Mouse (Mus musculus): ENCODE data around the gene Rgs6. TPM values are rescaled to one million over a fixed set of nuclear protein-coding genes. Genes with fewer than 3 reads are reported as not detected.

The Rgs6 gene
- total RNA-seq (2017): not detected in 2 replicates

DNA sequence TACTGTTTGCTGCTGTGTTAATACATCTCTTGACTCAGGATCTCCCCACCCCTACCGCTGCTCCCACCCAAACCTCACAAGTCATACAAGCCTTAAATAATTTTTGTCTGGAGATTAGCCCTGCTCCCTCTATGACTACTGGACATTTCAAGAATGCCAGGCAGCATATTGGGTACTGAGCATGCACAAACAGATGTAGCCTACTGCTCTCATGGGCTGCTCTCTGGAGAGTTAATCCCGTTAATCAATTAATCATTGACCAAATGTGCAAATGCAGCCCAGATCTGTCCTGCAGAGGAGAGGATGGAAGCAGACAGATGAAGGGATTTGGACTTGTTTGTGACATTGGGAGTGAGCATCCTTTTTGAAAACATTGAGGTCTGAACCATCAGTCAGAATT, at the start of gene Rgs6:
TSS of gene Rgs6 (plus strand) at position 276 of the 400 bp plus-strand sequence.
- ATAC-seq (ENCODE audit: extremely low read depth, insufficient number of reproducible peaks, low FRiP score, poor library complexity, severe bottlenecking): no peak

GRCm38 (mm10) chr12:82547127-82547526, 41.0 kb upstream of the Rgs6 start:
- no peak for ATAC-seq (ENCODE audit: extremely low read depth, insufficient number of reproducible peaks, low FRiP score, poor library complexity, severe bottlenecking)

DNA sequence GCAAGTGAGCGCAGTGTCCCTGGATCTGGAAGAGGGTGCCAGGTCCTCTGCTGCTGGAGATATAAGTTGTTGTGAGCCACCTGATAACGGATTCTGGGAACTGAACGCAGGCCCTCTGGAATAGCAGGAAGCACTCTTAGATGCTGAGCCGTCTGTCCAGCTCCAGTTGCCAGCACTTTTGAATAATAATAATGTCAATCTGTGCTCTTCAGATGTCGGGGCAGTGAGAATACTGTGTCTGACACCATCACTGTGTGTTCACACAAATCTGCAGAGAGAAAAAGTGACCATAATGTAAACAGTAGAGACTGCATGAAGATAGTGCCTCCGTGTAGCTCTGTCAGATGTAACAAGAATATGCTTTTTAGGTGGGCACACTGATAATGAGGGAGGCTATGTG, 38.9 kb upstream of the Rgs6 start:
- ATAC-seq (ENCODE audit: extremely low read depth, insufficient number of reproducible peaks, low FRiP score, poor library complexity, severe bottlenecking): no peak

DNA sequence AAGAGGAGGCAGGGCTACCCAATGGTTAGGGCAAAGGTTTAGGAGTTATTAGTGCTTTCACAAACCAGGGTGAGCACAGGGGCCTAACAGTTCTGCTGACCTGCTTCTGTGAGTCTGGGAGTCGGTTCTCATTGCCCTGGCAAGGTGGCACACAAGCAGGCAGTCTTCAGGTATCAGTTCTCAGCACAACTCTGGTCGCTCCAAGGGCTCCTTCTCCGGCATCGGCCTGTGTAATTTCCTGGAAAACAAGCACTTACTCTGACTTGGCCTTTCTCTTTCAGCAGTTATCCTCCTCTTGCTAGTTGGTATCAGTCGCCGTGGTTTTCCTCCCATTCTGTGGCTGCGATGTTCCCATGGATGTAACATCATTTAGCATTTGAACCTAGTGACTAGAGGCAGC, 38.0 kb upstream of the Rgs6 start:
- no peak for ATAC-seq (ENCODE audit: extremely low read depth, insufficient number of reproducible peaks, low FRiP score, poor library complexity, severe bottlenecking)

DNA sequence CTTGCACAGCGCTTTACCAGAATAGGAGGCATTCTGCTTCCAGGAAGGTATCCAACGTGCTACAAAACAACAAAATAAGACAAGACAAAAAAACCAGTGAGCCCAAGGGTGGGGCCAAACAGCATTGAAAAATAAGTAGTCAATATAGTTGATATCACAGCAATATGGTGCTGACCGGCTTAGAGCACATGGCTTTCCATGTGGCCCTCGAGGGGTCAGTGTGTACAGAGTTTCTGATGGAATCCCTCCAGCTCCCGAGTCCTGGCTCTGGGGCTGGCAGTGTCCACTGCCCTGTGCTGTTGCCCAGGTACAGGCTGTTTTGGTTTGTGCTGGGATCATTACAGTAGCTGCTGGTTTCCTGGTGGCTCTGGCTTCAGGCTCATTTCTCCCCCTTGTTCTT, 35.7 kb upstream of the Rgs6 start:
- no peak for ATAC-seq (ENCODE audit: extremely low read depth, insufficient number of reproducible peaks, low FRiP score, poor library complexity, severe bottlenecking)

- no peak for ATAC-seq (ENCODE audit: extremely low read depth, insufficient number of reproducible peaks, low FRiP score, poor library complexity, severe bottlenecking)
Observed at GRCm38 (mm10) chr12:82562916-82563315, 25.2 kb upstream of the Rgs6 start.

- no peak for ATAC-seq (ENCODE audit: extremely low read depth, insufficient number of reproducible peaks, low FRiP score, poor library complexity, severe bottlenecking)
Observed at GRCm38 (mm10) chr12:82568370-82568769, 19.7 kb upstream of the Rgs6 start.

DNA sequence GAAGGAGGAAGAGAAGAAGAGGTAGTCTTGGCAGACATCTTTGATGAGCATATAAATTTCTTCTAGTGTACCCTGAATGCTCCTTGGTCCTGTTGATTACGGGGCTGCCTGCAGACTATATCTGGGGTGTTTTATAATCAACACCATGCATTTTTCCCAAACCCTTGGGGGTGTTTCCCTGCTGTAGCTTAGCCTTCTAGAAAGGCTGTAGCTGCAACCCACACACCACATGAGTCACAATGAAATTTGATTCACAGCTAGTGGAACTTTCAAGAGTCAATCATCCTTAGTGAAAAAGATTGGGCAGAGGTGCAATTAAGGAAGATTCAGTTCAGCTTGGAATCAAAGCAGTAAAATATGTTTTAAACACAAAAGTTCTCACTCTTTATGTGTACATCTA, 15.4 kb upstream of the Rgs6 start:
- ATAC-seq (ENCODE audit: extremely low read depth, insufficient number of reproducible peaks, low FRiP score, poor library complexity, severe bottlenecking): no peak

DNA sequence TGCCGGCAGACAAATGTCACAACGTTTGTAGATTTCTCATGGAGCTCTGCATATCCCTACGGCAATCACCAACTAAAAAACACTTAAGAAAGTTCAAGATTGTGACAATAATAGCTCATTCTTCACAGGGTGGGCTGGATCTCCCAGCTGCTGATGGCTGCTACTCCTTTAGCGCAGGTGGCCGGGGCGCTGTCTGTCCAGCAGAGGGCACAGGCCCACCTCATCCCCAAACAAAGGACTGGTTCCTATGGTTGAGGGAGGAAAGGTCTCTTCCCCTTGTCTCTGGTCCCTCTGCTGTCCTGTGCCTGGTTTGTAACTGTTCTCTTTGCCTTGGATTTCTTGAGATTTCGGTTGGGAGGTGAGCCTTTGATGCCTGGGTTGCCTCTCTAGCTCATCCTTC, 1.5 kb upstream of the Rgs6 start:
- ATAC-seq (ENCODE audit: extremely low read depth, insufficient number of reproducible peaks, low FRiP score, poor library complexity, severe bottlenecking): no peak

GRCm38 (mm10) chr12:82587348-82587895, 670 bp upstream of the Rgs6 start:
- no peak for ATAC-seq (ENCODE audit: extremely low read depth, insufficient number of reproducible peaks, low FRiP score, poor library complexity, severe bottlenecking)

GRCm38 (mm10) chr12:82588846-82589630, 946 bp downstream of the Rgs6 start:
- no peak for ATAC-seq (ENCODE audit: extremely low read depth, insufficient number of reproducible peaks, low FRiP score, poor library complexity, severe bottlenecking)

GRCm38 (mm10) chr12:82599011-82599410, 10.9 kb downstream of the Rgs6 start:
- ATAC-seq (ENCODE audit: extremely low read depth, insufficient number of reproducible peaks, low FRiP score, poor library complexity, severe bottlenecking): no peak

- ATAC-seq (ENCODE audit: extremely low read depth, insufficient number of reproducible peaks, low FRiP score, poor library complexity, severe bottlenecking): no peak
Observed at GRCm38 (mm10) chr12:82600406-82600805, 12.3 kb downstream of the Rgs6 start.

- no peak for ATAC-seq (ENCODE audit: extremely low read depth, insufficient number of reproducible peaks, low FRiP score, poor library complexity, severe bottlenecking)
Observed at GRCm38 (mm10) chr12:82602823-82603222, 14.7 kb downstream of the Rgs6 start.

DNA sequence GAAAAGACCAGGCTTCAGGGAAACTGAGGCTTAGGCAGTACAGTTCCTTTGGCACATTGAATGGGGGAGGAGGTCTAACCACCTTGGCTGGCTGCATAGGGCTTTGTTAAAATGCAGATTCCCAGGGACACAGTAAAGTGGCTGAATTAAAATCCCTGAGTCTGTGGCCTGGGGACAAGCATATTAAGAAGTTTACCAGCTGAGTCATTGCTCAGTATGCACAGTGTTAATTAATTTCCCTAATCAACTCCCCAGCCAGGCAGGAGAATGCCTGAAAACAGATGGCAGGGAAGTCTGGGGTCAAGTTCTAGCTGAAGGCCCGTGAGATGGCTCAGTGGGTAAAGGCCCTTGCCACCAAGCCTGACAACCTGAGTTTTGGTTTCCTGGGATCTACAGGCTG, 15.2 kb downstream of the Rgs6 start:
- ATAC-seq (ENCODE audit: extremely low read depth, insufficient number of reproducible peaks, low FRiP score, poor library complexity, severe bottlenecking): no peak

GRCm38 (mm10) chr12:82603979-82604378, 15.9 kb downstream of the Rgs6 start:
- ATAC-seq (ENCODE audit: extremely low read depth, insufficient number of reproducible peaks, low FRiP score, poor library complexity, severe bottlenecking): no peak

DNA sequence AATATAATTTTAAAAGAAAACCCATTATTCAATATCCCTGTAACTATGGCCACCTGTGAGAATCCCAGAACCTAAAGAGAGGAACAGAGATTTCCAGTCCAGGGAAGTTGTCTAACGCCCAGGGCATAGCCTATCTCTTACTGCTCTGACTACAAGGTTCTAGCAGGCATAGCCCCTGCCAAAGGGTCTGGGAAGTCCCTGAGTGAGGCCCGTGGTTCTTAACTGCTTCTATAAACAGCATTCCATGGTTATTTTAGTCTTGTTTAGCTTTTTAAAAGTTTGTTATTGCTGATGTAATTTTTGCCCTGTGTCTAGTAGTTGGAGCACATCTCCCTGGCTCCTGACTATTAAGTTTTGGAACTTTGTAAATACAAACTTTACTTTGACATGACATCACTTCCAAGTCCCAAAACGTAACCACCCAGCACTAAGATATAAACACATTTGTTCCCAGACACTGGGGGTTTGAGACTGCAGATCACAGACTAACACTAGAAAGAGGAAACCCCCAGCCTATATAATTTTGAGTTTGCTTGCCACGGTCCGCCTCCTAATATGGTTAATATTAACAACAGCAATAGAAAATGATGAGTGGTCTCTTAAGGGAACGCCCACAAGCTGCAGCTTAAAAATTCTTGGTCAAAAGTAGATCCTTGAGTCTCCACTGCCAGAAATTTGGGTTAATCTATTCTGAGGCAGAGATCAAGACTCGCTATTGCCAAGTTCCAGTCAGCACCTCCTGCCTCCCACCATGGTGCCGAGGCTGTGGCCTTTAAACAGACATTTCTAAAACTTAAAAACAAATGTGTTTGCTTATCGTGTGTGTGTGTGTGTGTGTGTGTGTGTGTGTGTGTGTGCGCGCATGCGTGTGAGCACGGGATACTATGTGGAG, 24.9 kb downstream of the Rgs6 start:
- ATAC-seq (ENCODE audit: extremely low read depth, insufficient number of reproducible peaks, low FRiP score, poor library complexity, severe bottlenecking): no peak

DNA sequence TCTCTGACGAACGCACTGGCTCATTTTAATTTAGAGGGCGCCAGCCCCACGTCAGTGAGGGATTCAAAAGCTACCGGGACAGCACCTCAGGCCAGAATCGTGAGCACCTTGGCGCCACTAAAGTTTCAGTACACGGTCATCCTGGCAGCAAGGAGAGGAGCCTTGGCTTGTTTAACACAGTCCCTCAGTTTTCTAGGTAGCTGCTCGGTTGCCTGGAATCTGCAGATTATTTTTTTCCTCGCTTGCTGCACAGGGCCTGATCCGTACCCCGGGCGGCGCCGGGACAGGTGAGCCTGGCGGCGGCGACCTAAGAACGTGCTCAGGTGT, 28.4 kb downstream of the Rgs6 start:
- no peak for ATAC-seq (ENCODE audit: extremely low read depth, insufficient number of reproducible peaks, low FRiP score, poor library complexity, severe bottlenecking)

GRCm38 (mm10) chr12:82616813-82617681, 29.0 kb downstream of the Rgs6 start:
- ATAC-seq (ENCODE audit: extremely low read depth, insufficient number of reproducible peaks, low FRiP score, poor library complexity, severe bottlenecking): no peak
